Mouse (Mus musculus) embryo, embryonic 11 days (tissue): Measurements from ENCODE around the gene Dock2.
A peak's percentile ranks its signal among the peaks of the same experiment; 100 is the strongest.

Experiments
- DNase-seq: peaks from one replicate; pipeline ENCODE4 v3.0.0-alpha.2; 2015

Gene Dock2

DNA sequence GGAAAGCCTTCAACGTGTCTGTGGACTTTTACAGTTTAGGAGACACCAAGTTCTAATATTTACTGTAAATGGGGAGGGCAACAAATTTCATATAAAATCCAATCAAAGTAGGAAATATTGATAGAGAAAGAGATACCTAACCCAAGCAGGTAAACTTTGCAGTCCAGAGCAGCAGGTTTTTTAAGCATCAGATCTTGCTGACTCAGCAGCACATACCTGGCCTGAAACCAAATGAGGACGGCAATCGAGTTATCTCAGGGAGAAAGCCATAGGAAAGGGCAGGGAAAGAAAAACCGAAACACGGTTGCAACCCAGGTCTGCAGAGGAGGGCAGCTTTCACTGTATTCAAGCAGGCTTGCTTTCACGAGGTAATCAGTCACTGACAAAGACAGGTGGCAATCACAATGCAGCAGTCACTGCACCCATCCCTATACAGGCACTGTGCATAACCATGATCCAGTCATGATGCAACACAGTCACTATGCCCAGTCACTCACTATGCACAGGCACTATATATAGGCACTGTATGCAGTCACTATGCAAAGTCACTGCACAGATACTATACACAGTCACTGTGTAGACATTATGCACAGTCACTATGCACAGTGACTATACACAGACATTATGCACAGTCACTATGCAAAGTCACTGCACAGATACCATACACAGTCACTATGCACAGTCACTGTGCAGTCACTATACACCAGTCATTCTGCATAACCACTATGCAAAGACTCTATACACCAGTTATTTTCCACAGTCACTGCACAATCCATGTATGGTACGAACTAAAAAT is 258.4 kb downstream of the Dock2 start:
- DNase-seq, result no peak

DNA sequence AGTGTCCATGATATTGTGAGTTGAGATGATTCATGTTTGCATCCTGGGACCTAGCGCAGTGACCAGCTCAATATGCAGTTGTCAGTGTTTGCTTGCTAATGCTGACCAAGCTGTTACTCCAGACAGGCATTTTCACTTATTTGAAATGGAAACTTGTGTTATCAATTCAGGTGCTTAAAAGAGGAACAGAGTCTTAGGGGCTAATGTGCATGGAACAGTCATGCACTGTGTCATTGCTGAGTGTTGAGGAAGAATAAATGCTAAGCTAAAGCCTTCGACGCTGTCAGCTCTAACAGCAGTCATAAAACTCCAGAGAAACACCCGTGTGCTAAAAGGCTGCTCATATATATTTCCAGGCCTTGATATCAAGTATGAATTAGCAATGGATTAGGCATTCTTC is 259.1 kb downstream of the Dock2 start:
- no peak for DNase-seq

DNA sequence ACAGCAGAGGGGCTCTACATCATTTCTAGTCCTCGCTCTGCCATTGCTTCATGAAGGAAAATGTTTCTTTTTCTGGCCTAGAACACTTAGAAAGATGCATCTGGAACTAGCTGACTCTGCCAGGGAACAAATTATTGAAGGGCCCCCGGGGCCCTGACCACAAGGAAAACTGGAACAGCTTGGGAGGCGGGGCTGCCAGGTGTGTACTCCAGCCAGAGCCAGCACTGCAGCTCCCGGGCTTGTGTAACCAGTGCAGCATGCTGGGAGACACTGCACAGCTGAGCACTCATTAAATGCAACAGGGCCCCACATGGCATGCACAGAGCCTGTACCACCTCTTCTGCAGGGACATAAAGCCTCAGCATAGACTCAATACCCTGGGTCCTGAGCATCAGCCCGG is 265.1 kb downstream of the Dock2 start:
- DNase-seq, result peak; percentile 24

DNA sequence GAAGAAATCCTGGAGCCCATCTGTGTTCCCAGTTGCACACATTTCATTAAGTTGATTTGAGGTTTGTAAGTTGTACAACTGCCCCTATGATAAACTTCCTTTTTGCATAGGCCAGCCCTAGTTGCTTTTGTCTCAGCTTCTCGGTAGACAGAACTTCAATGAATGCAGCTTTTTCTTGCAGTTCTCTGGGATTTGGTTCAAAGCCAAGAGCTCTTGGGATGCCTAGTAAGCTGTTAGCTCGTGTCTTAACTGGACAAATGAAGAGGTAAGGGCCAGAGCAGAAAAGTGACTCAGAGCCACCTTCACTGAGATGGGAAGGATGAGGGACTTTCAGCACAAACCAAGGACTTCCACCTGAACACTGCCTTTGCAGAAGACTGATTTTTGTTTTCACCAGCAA is 266.7 kb downstream of the Dock2 start:
- DNase-seq, result no peak

DNA sequence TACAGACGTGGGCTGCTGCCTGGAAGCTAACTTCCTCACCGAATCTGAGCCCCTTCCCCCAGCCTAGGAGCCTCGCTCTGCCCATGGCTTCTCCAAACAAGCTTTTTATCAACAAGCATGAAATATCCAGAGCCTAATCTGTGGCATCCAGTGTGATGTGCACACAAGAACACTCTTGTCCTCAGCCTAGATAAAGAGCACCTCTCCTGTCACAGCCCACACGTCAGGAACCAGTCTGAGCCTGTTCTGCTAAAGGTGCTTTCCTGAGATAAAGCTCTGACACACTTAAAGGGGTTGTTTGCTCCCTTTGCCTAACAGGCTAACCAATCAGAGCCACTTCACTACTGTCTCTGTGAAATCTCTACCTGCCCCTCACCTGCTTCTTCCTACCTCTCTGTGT is 268.4 kb downstream of the Dock2 start:
- no peak for DNase-seq

DNA sequence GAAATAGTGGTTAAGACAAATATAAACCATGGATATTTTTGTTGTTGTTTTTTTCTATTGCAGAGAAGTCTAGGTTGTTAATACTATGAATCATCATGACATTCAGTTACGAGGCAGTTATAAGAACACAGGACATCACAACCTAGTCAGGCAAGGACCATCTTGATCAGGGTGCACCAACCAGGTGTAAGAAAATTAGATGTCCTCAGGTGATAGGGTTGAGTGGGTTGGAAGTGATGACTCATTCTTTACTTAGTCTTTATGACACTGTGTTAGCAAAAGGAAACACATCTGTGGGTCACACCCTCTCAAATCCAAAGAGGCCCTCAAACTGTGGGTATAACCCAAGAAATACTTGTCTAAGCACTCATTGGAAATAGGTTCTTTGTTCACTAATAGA is 277.3 kb downstream of the Dock2 start:
- no peak for DNase-seq

DNA sequence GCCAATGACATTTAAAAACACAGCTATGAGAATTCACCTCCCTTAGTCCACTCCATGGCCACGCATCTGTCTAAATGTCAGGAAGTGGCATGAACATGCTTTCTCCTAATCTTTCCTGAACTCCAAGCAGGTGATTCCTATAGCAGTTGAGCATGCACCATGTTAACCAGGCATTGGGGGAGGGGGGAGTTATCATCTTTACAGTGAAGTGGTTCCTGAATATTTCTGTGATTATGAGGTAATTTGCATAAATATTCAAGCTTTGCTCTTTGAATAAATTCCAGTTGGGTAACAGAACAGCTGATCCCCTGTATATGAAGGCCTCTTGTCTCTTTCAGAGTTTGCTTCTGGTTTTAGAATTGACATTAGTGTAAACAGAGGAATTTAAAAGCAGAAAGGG is 284.0 kb downstream of the Dock2 start:
- DNase-seq, result no peak

DNA sequence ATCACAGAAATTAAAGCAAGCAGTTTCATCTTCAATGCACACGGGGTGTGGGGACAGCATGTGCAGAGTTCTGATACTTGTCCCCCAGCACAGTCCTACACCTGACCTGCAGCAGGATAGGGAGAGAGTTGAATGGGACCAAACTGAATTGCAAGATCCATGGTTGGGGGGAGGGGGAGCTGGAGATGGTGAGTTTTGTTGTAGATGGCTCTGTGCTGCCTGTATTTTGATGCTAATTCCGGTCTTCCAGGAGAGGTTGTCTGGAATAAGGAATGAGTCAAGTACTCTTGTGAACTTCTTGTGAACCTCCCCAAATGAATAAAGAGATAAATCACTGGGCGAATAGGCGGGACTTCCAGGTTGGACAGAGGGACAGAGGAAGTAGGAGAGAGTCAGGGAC is 289.0 kb downstream of the Dock2 start:
- DNase-seq, result peak; percentile 7

DNA sequence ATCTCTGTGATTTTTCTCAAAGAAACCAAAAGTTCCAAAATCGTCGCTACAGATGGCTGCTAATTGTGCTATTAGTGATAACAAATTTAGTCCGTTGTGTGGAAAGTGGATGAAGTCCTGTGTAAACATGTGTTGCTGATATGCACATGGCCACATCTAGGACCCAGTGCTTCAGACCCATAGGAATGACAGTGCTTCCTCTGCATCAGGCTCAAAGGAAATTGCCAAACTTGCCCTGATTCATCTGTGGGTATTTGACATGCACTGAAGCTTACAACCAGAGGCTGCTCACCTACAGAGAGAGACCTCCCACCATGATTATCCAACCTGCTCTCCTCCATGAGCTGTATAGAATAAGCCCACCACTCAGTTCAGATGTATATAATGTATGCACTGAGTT is 290.7 kb downstream of the Dock2 start:
- DNase-seq, result no peak

DNA sequence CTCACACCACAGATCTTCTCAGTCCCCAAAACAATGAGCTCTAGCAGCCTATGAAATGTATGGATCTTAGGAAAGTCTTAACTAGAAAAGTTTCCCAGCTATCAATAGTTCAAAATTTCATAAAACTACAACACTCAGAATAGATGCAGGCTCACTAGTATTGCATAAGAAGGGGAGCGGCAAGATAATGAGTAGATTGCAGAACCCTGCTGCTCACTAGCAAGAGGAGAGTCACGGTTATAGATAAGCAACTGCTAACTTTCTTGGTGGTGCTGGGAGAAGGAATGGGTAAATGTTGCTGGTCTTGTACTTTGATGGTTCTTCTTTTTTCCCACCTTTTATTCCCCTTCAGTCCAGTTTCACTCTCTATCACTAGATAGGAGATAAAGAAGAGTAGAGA is 291.5 kb downstream of the Dock2 start:
- DNase-seq, result no peak

DNA sequence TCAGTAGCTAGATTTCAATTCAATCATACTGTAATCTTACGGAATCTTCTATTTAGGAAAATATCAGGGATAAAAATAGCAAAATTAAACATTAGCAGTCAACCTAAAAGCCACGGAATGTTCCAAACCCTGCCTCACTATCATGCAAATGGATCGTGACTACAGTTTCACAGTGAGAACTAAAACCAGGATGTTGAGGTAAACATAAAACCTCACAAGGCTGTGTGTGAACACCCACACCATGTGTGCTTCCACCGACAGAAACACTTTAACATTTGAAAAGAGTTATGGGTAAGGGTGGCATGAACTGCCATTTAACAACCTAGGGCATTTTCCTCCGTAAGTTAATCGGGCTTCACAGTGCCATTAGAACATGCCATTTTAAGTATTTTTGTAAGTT is 294.1 kb downstream of the Dock2 start:
- DNase-seq, result no peak

DNA sequence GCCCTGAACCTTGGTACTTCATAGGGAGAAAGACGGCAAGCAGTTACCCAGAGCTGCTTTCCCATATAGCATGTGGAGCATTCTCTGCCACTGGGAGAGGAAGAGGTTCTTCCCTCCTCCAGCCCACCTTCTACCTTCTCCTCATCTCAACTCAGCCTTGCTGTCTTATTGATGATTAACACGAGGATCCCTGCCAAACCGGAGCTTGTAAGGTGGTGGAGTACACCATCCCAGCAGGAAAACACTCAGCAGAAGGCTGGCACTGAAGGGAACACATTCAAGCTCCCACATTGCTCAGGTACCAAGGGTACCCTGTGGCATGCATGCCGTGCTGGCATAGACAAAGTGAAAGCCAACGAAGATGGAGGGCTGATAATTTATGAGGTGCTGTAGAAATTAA is 304.4 kb downstream of the Dock2 start:
- DNase-seq, result no peak

DNA sequence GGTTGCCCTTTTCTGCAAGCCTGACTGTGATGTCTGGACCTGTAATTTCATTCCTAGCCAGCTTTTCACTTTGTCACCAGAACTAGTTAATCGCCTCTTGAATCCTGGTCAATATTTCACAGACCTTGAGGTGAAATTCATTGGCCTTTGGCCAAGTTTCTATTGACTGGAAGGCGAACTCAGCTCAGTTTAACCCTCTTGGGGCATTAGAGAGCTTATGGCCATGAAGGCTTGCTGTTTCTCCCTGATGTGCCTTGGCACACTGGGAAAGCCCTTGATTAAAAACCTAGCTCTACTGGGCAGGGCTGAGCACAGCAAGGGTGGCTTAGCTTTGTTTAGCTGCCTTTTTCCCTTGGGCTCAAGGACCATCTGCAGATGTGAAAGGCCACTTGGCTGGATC is 313.9 kb downstream of the Dock2 start:
- no peak for DNase-seq

DNA sequence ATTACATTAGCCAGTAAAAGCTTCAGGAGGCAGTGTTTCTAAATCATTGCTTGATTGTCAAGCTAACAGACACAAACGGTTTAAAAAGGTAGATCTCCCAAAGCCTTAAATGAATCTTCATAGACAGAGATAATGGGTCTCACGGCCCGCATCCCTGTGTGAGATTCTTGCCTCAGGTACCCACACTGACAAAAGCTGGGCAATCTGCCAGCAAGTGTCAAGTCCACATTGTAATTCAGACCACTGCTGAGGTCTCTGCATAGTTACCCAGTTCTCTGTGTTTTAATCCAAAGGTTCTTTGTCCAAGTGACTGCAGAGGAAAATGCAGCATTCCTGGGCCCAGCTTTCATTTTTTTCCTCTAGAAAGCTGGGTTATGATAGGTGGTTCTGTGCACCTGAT is 315.1 kb downstream of the Dock2 start:
- DNase-seq, result no peak

DNA sequence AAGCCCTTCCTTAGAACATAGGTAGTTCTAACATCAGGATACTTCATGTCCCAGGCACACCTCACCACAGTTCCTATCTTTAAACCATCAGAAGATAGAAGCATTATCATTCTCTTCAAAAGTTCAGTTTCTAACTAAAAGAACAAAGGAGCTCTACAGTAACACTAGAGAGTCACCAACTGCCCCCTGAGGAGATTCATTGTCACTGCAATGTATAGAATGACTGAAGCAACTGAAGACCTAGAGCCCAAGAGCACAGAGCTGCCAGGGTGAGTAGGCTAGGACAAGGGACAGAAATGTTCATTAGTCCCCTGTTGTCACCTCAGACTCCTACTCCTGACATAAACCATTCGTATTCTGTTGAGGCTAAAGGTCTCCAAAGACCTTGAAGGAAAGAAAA is 316.6 kb downstream of the Dock2 start:
- DNase-seq, result no peak

DNA sequence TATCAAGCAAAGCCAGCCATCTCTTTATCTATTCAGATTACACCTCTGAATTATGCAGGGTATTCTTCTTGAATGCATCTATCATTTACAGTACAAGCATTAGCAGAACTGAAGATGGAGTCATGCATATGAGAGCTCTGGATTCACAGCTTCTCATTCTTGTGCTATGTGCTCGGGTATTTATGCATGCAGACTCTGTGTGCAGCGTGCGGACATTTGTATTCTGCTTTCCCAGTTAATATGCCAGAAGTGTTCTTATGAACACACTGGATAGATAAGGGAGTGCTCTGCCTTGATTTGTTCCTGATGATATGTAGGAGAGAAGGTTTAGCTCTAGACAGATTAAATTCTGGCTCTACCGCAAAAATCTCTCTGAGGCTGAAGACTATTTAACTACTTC is 333.7 kb downstream of the Dock2 start:
- DNase-seq, result no peak

DNA sequence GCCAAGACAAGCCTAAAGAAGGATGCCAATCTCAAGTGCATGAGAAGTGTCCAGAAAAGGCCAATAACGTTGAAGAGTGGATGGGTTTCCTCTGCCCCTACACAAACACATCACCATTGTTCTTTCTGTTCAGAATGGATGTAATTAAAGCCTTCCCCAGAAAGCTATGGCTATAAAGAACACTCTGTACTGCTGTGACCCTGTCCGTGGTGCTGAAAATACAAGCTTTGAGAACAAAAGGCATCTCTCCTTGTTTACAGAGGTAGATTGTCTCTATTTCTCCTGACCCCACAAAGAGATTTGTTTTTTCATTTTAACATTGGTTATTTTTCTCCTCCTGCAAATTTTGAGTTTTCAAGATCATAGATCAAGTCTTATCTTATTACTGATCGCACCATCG is 335.8 kb downstream of the Dock2 start:
- DNase-seq, result peak; percentile 75

DNA sequence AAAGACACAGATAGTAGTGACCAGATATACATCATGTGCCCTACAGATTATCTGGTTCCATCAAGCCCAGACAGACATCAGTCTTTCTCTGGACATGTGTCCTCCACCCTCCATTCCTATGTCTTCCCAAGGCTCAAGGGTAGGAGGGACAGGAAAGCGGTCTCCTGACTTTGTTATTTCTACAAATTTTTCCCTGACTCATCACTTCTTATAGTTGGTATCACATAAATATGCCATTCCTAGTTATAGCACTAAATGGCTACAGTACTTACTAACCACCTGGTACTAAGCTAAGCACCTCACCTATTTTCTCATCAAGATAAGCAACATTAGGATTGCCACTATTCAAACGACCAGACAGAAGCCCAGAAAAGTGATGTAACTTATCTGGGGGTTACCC is 345.3 kb downstream of the Dock2 start:
- no peak for DNase-seq

DNA sequence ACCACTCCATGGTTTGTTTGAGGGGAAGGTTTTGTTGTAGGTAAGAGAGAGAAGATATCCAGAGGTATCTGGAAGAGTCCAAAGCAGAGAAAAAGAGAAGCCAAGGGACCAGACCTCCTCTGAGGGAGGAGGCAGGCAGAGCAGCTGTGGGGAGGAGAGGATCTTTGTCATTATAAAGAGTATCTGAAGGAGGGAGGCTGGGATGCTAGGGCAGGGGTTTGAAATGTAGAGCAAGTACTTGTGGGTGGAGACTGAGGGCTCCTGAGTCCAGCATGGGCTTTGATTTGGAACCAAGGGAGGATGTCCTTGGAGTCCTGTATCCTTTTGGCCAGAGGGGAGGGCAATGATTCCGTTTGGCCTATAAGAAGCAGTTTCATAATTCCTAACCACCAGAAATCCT is 346.2 kb downstream of the Dock2 start:
- DNase-seq, result no peak

DNA sequence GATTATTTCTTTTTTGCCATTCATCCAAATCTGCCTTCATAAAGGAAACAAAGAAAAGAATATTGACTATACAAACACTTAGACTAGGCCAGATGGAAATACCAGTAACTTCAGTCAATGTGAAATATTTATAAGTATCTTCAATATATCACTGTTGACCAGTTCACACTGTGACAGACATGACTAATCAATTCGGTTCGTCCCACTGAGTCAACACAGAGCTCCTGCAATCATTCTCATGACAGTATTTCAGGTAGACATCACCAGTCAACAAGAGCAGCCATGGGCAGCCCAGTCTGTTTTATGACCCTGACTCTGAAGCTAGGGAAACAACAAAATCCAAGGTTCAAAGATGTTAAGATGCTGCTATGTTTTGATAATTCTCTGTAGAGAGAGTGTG is 351.7 kb downstream of the Dock2 start:
- DNase-seq, result no peak

DNA sequence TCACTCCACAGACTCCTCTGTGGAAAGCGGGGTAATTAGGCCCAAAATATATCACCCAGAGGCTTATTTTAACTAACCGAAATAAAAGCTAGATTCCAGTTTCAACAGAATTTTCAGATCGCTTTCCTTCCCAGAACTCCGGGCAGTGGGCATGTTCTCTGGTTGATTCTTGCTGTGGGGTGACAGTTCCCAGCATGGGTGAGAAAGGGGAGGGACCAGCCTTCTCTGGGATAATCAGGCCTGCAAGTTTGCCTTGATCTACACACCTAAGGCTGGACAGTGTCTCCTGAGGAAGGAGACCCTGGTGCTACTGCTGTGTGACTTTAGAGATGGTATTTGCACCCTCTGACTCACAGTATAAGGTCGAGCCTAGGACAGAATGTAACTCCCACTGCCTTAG is 352.3 kb downstream of the Dock2 start:
- no peak for DNase-seq

DNA sequence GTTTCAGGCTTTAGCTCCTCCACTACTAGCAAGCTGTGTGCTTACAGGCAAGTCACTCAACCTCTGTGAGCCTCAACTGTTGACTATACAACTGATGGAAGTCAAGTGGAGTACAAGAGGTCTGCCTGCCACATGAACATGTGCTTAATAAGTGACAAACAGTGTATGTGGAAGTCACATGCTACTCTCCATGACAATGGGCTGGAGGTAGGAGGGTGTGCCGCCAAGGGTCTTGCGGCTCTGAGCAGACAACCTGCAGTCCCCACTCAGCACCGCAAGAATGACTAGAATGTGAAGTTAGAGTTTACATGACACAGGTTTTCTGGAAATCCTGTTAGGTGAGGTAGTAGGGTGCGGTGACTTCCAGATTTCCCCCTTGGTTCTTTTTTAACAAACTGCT is 352.8 kb downstream of the Dock2 start:
- DNase-seq, result no peak

DNA sequence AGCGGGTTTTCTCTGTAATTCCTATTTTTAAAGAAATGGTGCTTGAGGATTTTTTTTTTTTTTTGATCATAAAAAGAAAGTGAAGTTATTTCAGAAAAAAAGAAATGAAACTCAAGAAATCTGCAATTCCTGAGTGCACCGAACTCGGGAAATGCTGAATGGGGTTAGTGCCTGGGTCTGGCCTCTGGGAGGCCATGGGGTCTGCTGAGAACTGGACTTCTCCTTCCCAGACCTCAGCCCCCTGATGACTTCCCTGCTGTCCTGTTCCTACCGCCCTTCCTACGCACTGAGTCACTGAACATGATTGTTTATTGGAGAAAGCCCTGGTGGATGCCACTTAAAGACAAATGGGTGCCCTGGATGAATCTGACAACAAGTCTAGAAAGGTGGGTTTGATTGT is 356.5 kb downstream of the Dock2 start:
- no peak for DNase-seq

DNA sequence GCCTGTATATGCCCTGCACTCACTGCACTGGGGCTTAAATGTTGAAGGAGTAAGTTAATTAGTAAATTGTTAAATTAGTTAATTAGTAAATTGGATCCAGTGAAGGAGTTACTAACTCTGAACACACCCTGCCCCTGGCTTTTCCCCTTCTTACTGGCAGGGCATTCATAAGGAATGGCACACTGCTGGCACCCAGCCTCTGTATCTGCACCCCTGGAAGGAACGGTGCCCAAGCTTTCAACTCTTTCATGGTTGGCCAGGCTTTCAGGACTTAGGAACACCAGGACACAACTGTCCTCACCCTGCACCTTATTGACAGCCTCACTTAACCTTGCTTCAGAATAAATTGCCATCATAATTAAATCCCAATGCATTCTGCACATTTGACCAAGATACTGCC is 359.1 kb downstream of the Dock2 start:
- no peak for DNase-seq

DNA sequence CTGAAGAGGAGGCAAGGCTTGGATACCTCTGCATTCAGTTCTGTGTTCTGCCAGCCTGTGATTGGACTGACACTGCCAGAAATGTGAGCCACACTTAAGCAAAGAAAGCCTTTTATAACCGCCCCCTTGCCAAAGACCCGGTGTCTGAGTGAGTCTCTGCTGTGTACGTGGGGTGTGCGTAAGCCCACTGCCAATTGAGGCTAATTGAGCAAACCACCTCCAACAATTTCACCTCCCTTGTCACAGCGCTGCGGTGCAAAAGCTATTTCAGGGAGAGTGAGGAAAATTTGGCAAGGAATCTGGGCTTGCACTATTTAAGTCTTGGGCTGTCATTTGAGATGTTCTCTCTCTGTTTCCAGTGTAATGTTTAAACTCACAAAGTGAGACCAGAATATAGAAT is 362.6 kb downstream of the Dock2 start:
- no peak for DNase-seq

DNA sequence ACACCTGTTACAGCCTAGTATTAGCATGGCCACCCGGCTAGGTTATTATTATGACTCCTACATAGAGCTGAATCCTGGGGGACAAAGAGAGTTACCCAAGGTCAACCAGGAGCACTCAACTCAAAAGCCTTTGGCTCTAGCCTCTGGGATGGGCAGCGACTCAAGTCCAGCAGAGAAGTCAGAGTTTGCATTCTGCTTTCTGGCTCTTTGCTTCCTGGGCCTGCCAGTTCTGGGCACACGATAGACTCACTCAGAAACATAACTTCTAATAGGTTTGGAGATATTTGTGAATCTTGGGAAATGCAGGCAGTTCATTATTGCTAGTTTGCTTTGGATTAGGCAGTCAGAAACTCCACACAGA is 367.1 kb downstream of the Dock2 start:
- no peak for DNase-seq
